Mouse (Mus musculus) kidney, embryonic 14.5 days (tissue): ENCODE results near the gene Them7. TPM values are rescaled to one million over a fixed set of nuclear protein-coding genes. Genes with fewer than 3 reads are reported as not detected.
A peak's percentile ranks its signal among the peaks of the same experiment; 100 is the strongest.

Source experiments
- ATAC-seq: fragments of 200-750 bp; cut with Nextera tagmentation; 2 replicates; pipeline ENCODE4 v1.8.0; 2017; ENCODE audit warnings: moderate number of reproducible peaks, mild to moderate bottlenecking, moderate TSS enrichment, moderate library complexity; ENCODE audit not compliant: low FRiP score, low TSS enrichment
- H3K27ac ChIP-seq: fragments of 300-500 bp; sonication (generic); 2 replicates; pipeline ENCODE4 v1.5.1; 2014; ENCODE audit warnings: low read depth, mild to moderate bottlenecking, low read length, moderate library complexity, mixed read lengths
- H3K27me3 ChIP-seq: fragments of 300-500 bp; sonication (generic); 2 replicates; pipeline ENCODE4 v1.6.1; 2014; ENCODE audit warnings: mild to moderate bottlenecking, low read length; ENCODE audit not compliant: control insufficient read depth, insufficient read depth
- H3K36me3 ChIP-seq: fragments of 300-500 bp; sonication (generic); 2 replicates; pipeline ENCODE4 v1.6.1; 2014; ENCODE audit warnings: low read length, mixed read lengths; ENCODE audit not compliant: control insufficient read depth, insufficient read depth
- H3K4me1 ChIP-seq: fragments of 300-500 bp; sonication (generic); 2 replicates; pipeline ENCODE4 v1.6.1; 2014; ENCODE audit warnings: low read length, mixed read lengths; ENCODE audit not compliant: control insufficient read depth, insufficient read depth
- H3K4me2 ChIP-seq: fragments of 300-500 bp; sonication (generic); replicated peaks from 2 replicates; pipeline ENCODE4 v1.6.1; 2014; ENCODE audit warnings: low read depth, mild to moderate bottlenecking, low read length
- H3K4me3 ChIP-seq: fragments of 300-500 bp; sonication (generic); 2 replicates; pipeline ENCODE4 v1.5.1; 2014; ENCODE audit warnings: mild to moderate bottlenecking, low read length
- H3K9ac ChIP-seq: fragments of 300-500 bp; sonication (generic); 2 replicates; pipeline ENCODE4 v1.6.1; 2014; ENCODE audit warnings: low read depth, mild to moderate bottlenecking, low read length, moderate library complexity
- H3K9me3 ChIP-seq: fragments of 300-500 bp; sonication (generic); 2 replicates; pipeline ENCODE4 v1.6.1; 2016; ENCODE audit warnings: low read length; ENCODE audit not compliant: control insufficient read depth
- WGBS: fragments of 180-500 bp; shearing (Covaris S2); extraction: QIAGEN DNeasy Blood & Tissue Kit; methylation state at CpG from one replicate; pipeline ENCODE4 v1.1.7; 2014; 5-methylcytosine and 5-hydroxymethylcytosine counted together
- polyA plus RNA-seq: library from polyadenylated mRNA; unstranded; fragments of >200 nt; fragmentation: Nextera tagmentation; extraction: Ambion mirVana; gene quantifications from 2 replicates; pipeline ENCODE4 v1.2.1, GENCODE M21; 2014

Them7 gene
- polyA plus RNA-seq, 1 experiment from 2014 or later = 0.89 TPM

- Histone ChIP-seq H3K4me3 (no peak overlapping the region), H3K9me3 (no peaks in the 10 kb centered on the region), H3K27me3 (no peaks in the 10 kb centered on the region), H3K36me3 (no peaks in the 10 kb centered on the region), H3K4me1 (peaks cover 13% of the 10 kb centered on the region), H3K9ac (0 out of 2 replicates have a peak overlapping the region, but pooled peaks have one; percentile 18), H3K4me2 (peak overlapping the region; percentile 22), H3K27ac (peak overlapping the region; percentile 61; the same call in 1 of the 2 replicates)
- peak; percentile 84; the same call in 1 of the 2 replicates for ATAC-seq
- 6% methylated on average over 12 of the region's 12 CpGs for WGBS
Observed at GRCm38 (mm10) chr2:105336314-105337027, 112.4 kb downstream of the Them7 start.

GRCm38 (mm10) chr2:105337171-105337875 is 113.2 kb downstream of the Them7 start:
- Histone ChIP-seq H3K9ac (no peak overlapping the region), H3K9me3 (no peaks in the 10 kb centered on the region), H3K27ac (peak overlapping the region; percentile 37; the same call in 1 of the 2 replicates), H3K4me2 (no peak overlapping the region), H3K27me3 (no peaks in the 10 kb centered on the region), H3K4me1 (peaks cover 13% of the 10 kb centered on the region), H3K4me3 (no peak overlapping the region), H3K36me3 (no peaks in the 10 kb centered on the region)
- ATAC-seq = no peak
- WGBS = 24% methylated on average over 8 of the region's 8 CpGs

- H3K4me1 ChIP-seq = peaks cover 13% of the 10 kb centered on the region
- no peak overlapping the region for H3K4me3 ChIP-seq
- no peak overlapping the region for H3K9ac ChIP-seq
- H3K27me3 ChIP-seq = no peaks in the 10 kb centered on the region
- no peaks in the 10 kb centered on the region for H3K36me3 ChIP-seq
- H3K4me2 ChIP-seq = no peak overlapping the region
- ATAC-seq = no peak
- no peak overlapping the region for H3K27ac ChIP-seq
- no peaks in the 10 kb centered on the region for H3K9me3 ChIP-seq
- 60% methylated on average over 3 of the region's 3 CpGs for WGBS
Observed at GRCm38 (mm10) chr2:105339993-105340392, 115.9 kb downstream of the Them7 start.

- ATAC-seq = no peak
- Histone ChIP-seq H3K4me1 (no peaks in the 10 kb centered on the region), H3K27ac (no peak overlapping the region), H3K9ac (no peak overlapping the region), H3K36me3 (no peaks in the 10 kb centered on the region), H3K9me3 (no peaks in the 10 kb centered on the region), H3K4me3 (no peak overlapping the region), H3K27me3 (no peaks in the 10 kb centered on the region), H3K4me2 (no peak overlapping the region)
- WGBS = 78% methylated on average over 6 of the region's 6 CpGs
Observed at GRCm38 (mm10) chr2:105348886-105349285, 124.8 kb downstream of the Them7 start.

GRCm38 (mm10) chr2:105356791-105357190 is 132.7 kb downstream of the Them7 start:
- no peak overlapping the region for H3K9ac ChIP-seq
- H3K27ac ChIP-seq = no peak overlapping the region
- H3K27me3 ChIP-seq = no peaks in the 10 kb centered on the region
- H3K4me2 ChIP-seq = no peak overlapping the region
- ATAC-seq = no peak
- H3K36me3 ChIP-seq = no peaks in the 10 kb centered on the region
- H3K4me1 ChIP-seq = 0 out of 2 replicates have a peak, but pooled peaks cover 3% of the 10 kb centered on the region
- H3K4me3 ChIP-seq = no peak overlapping the region
- WGBS = 57% methylated on average over 5 of the region's 5 CpGs
- no peaks in the 10 kb centered on the region for H3K9me3 ChIP-seq

- Histone ChIP-seq H3K36me3 (no peaks in the 10 kb centered on the region), H3K27ac (no peak overlapping the region), H3K27me3 (no peaks in the 10 kb centered on the region), H3K9me3 (no peaks in the 10 kb centered on the region), H3K4me1 (0 out of 2 replicates have a peak, but pooled peaks cover 3% of the 10 kb centered on the region), H3K4me2 (no peak overlapping the region), H3K4me3 (no peak overlapping the region), H3K9ac (no peak overlapping the region)
- ATAC-seq = no peak
- WGBS = 92% methylated on average over 3 of the region's 3 CpGs
Observed at GRCm38 (mm10) chr2:105358040-105358439, 133.9 kb downstream of the Them7 start.

- Histone ChIP-seq H3K9ac (no peak overlapping the region), H3K4me2 (no peak overlapping the region), H3K27me3 (no peaks in the 10 kb centered on the region), H3K4me3 (no peak overlapping the region), H3K36me3 (no peaks in the 10 kb centered on the region), H3K9me3 (no peaks in the 10 kb centered on the region), H3K27ac (no peak overlapping the region), H3K4me1 (peaks cover 7% of the 10 kb centered on the region; the same call in 1 of the 2 replicates)
- 28% methylated on average over 4 of the region's 4 CpGs for WGBS
- ATAC-seq = 0 out of 2 replicates have a peak, but pooled peaks have one; percentile 26
Observed at GRCm38 (mm10) chr2:105367623-105368022, 143.5 kb downstream of the Them7 start.

- WGBS = 9% methylated on average over 10 of the region's 10 CpGs
- H3K27me3 ChIP-seq = no peaks in the 10 kb centered on the region
- no peak overlapping the region for H3K27ac ChIP-seq
- H3K9ac ChIP-seq = no peak overlapping the region
- peak overlapping the region; percentile 13; the same call in 1 of the 2 replicates for H3K4me2 ChIP-seq
- H3K4me3 ChIP-seq = peak overlapping the region; percentile 1; the same call in 1 of the 2 replicates
- H3K36me3 ChIP-seq = no peaks in the 10 kb centered on the region
- ATAC-seq = no peak
- H3K4me1 ChIP-seq = peaks cover 7% of the 10 kb centered on the region; the same call in 1 of the 2 replicates
- no peaks in the 10 kb centered on the region for H3K9me3 ChIP-seq
Observed at GRCm38 (mm10) chr2:105370240-105370639, 146.1 kb downstream of the Them7 start.

GRCm38 (mm10) chr2:105370698-105371097 is 146.6 kb downstream of the Them7 start:
- H3K27me3 ChIP-seq = no peaks in the 10 kb centered on the region
- no peaks in the 10 kb centered on the region for H3K9me3 ChIP-seq
- peak overlapping the region; percentile 13; the same call in 1 of the 2 replicates for H3K4me2 ChIP-seq
- no peak for ATAC-seq
- peaks cover 7% of the 10 kb centered on the region; the same call in 1 of the 2 replicates for H3K4me1 ChIP-seq
- no peak overlapping the region for H3K27ac ChIP-seq
- no peaks in the 10 kb centered on the region for H3K36me3 ChIP-seq
- no peak overlapping the region for H3K9ac ChIP-seq
- 24% methylated on average over 14 of the region's 14 CpGs for WGBS
- H3K4me3 ChIP-seq = peak overlapping the region; percentile 1; the same call in 1 of the 2 replicates
